Mouse (Mus musculus): ENCODE data around the gene Angptl4.

The Angptl4 gene

DNA sequence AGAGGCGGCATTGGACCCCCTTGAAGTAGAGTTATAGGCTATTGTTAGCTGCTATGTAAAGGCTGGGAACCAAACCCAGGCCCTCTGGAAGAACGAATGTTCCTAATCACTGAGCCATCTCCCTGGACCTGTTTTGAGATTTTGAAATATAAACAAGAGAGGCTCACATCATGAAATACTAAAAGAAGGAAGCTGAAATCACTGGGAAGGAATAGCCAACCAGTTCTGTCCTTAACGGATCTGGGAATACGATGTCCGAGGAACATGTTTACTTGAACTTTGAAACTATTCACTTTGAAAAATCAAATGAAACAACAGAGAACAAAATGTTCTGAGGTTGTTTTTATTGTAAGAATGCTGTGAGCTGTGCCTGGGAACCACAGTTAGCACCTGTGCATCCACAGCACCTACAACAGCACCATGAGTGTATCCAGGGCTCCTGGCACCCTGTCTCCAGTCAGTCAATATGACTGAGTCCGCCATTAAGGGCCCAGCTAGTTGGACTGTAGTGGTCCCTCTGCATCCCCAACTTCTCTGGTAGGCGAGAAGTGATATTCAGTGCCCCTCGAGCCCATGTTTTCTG is 7.0 kb downstream of the Angptl4 start:
- TF ChIP-seq NANOG (IDR thresholded peaks at IDR 0.05; ENCODE audit: borderline replicate concordance, low read length) (no peak), POU5F1 (IDR thresholded peaks at IDR 0.05; ENCODE audit: borderline replicate concordance, low read length) (no peak), CTCF (conservative IDR thresholded peaks at IDR 0.05; ENCODE audit: low read length) (no peak)
- H3K27me3 ChIP-seq (ENCODE audit: insufficient read depth, low read length) = no peaks in the 10 kb centered on the region
- no peaks in the 10 kb centered on the region for H3K9me3 ChIP-seq (ENCODE audit: low read length)
- peaks cover 55% of the 10 kb centered on the region for H3K36me3 ChIP-seq (ENCODE audit: insufficient read depth, low read length)
- H3K4me3 ChIP-seq (replicated peaks; ENCODE audit: low read length) = no peak overlapping the region
- H3K4me1 ChIP-seq (replicated peaks; ENCODE audit: low read depth, low read length) = peaks cover 16% of the 10 kb centered on the region

DNA sequence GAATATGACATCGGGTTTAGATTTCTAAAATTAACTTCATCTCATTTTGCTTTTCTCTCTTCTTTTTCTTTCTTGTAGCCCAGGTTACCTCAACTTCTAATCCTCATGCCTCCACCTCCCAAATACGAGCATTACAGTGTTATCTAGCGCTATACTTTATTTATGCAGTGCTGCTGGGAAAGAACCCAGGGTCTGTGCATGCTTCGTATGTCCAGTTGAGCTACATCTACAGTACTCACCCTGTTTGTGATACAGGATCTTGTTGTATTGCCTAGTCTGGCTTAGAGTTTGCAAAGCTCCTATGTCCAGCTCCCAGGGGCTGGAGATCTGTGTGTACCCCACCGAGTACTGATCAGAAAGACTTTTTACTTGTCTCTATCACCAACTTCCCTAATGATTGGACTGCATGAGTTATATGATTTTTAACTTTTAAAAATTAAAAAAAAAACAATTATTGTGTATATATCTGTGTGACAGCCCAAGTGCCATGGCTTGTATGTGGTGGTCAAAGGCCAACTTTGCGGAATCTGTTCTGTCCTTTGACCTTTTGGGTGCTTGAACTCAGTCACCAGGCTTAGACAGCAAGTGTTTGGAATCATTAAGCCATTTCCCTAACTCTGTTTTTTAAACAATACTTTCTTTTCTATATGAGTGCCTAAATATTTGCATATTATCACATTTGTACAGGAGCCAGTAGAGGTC is 7.6 kb downstream of the Angptl4 start:
- Histone ChIP-seq H3K36me3 (ENCODE audit: insufficient read depth, low read length) (peaks cover 49% of the 10 kb centered on the region), H3K27me3 (ENCODE audit: insufficient read depth, low read length) (no peaks in the 10 kb centered on the region), H3K4me3 (replicated peaks; ENCODE audit: low read length) (no peak overlapping the region), H3K9me3 (ENCODE audit: low read length) (no peaks in the 10 kb centered on the region), H3K4me1 (replicated peaks; ENCODE audit: low read depth, low read length) (peaks cover 9% of the 10 kb centered on the region)
- TF ChIP-seq POU5F1 (IDR thresholded peaks at IDR 0.05; ENCODE audit: borderline replicate concordance, low read length) = no peak
- TF ChIP-seq CTCF (conservative IDR thresholded peaks at IDR 0.05; ENCODE audit: low read length) = no peak
- TF ChIP-seq NANOG (IDR thresholded peaks at IDR 0.05; ENCODE audit: borderline replicate concordance, low read length) = no peak

DNA sequence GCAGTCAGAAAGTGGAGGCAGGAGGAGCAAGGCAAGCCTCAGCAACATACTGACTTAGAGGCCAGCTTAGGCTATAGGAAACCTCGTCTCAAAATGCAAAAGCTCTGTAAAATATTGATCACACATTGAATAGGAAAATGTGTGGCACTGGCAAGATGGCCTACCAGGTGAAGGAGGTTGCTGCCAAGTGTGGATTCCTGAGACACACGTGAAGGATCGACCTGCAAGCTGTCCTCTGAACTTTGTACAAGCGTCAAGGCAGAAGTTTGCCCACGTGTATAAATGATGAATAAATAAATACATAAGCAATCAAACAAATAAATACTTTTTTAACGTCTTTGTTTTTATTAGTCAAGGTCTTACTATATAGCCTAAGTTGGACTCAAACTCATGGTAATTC is 8.2 kb downstream of the Angptl4 start:
- Histone ChIP-seq H3K27me3 (ENCODE audit: insufficient read depth, low read length) (no peaks in the 10 kb centered on the region), H3K36me3 (ENCODE audit: insufficient read depth, low read length) (peaks cover 43% of the 10 kb centered on the region), H3K9me3 (ENCODE audit: low read length) (no peaks in the 10 kb centered on the region), H3K4me1 (replicated peaks; ENCODE audit: low read depth, low read length) (peaks cover 3% of the 10 kb centered on the region), H3K4me3 (replicated peaks; ENCODE audit: low read length) (no peak overlapping the region)
- TF ChIP-seq NANOG (IDR thresholded peaks at IDR 0.05; ENCODE audit: borderline replicate concordance, low read length) = no peak
- no peak for TF ChIP-seq CTCF (conservative IDR thresholded peaks at IDR 0.05; ENCODE audit: low read length)
- no peak for TF ChIP-seq POU5F1 (IDR thresholded peaks at IDR 0.05; ENCODE audit: borderline replicate concordance, low read length)

DNA sequence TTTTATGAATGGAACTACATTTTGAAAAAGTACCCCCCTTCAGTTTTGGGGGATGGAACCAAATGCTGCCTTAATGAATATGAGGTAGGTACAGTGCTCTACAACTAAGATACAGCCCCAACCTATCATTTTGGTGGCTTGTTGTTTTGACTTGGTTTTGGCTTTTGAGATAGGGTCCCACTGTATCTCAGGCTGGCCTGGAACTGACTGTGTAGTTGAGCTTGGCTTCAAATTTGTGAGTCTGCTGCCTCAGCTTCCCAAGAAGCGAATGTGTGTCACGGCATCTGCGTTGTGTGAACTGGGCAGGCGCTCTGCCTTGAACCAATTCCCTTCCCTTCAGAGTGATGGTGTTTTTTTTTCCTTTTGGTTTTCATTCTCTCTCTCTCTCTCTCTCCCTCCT is 10.0 kb downstream of the Angptl4 start:
- H3K9me3 ChIP-seq (ENCODE audit: low read length) = no peaks in the 10 kb centered on the region
- H3K4me1 ChIP-seq (replicated peaks; ENCODE audit: low read depth, low read length) = no peaks in the 10 kb centered on the region
- H3K4me3 ChIP-seq (replicated peaks; ENCODE audit: low read length) = no peak overlapping the region
- no peaks in the 10 kb centered on the region for H3K27me3 ChIP-seq (ENCODE audit: insufficient read depth, low read length)
- TF ChIP-seq POU5F1 (IDR thresholded peaks at IDR 0.05; ENCODE audit: borderline replicate concordance, low read length) (no peak), CTCF (conservative IDR thresholded peaks at IDR 0.05; ENCODE audit: low read length) (no peak), NANOG (IDR thresholded peaks at IDR 0.05; ENCODE audit: borderline replicate concordance, low read length) (no peak)
- H3K36me3 ChIP-seq (ENCODE audit: insufficient read depth, low read length) = peaks cover 25% of the 10 kb centered on the region

DNA sequence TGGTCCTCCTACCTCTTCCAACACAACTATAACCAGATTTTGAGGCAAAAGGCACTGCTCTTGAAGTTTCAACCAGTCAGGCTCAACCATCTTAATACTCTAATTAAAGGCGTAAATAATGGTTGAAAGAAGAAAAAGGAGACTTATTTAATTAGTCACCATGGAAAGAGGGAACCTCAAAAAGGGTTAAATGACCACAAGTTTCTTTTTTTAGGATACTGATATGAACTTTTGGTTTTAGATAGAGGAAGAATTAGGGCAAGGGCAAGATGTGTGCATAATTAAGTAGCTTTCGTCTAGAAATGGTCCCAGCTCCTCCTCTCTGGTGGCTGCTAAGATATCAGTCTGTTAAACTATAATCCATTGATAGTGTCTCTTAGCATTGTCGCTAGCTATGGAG is 15.2 kb downstream of the Angptl4 start:
- no peaks in the 10 kb centered on the region for H3K36me3 ChIP-seq (ENCODE audit: insufficient read depth, low read length)
- H3K27me3 ChIP-seq (ENCODE audit: insufficient read depth, low read length) = no peaks in the 10 kb centered on the region
- TF ChIP-seq NANOG (IDR thresholded peaks at IDR 0.05; ENCODE audit: borderline replicate concordance, low read length) = no peak
- H3K9me3 ChIP-seq (ENCODE audit: low read length) = peaks cover 9% of the 10 kb centered on the region; the same call in 1 of the 2 replicates
- peaks cover 5% of the 10 kb centered on the region for H3K4me1 ChIP-seq (replicated peaks; ENCODE audit: low read depth, low read length)
- no peak overlapping the region for H3K4me3 ChIP-seq (replicated peaks; ENCODE audit: low read length)

DNA sequence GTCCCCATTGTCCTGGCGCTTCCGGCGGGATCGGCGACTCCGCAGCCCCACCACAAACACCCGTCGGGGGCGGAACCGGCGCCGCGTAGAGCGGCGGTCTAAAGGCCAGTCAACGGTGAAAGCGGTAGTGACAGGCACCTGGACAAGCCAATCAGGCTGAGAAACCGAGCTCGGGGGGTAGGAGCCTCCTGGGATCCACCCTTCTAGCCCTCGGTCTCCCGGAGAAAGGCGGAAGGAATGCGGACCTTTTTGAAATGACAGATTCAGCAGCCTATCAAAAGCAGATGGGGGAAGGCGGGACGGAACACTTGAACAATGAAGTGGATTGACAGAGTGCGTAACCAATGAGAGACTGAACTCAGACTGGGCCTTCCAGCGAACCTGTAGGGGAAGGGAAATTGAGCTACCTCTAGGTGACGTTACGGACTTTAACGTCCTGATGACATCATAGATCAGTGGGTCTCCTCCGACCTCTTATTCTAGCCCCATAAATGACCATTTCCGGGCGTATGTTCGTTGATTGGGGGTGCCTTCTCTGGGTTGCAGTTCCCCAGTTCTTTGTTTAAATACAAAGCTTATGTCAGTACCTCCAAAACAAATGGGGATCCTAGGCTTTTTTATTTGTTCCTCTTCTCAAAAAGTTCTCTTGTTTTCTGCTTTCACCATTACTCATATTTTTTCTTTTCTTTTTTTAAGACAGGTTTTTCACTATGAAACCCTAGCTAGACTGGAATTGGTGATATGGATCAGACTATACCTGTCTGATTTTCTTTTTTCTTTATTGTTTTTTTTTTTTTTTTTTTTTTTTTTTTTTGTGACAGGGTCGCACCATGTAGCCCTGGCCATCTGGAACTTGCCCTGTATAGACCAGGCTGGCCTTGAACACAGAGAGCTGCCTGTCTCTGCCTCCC is 21.1 kb downstream of the Angptl4 start, which contains the start of gene Rab11b:
Gene Rab11b, minus strand, starts transcription at position 276 of the 911 bp plus-strand sequence.
- Histone ChIP-seq H3K27me3 (ENCODE audit: insufficient read depth, low read length) (no peaks in the 10 kb centered on the region), H3K4me3 (replicated peaks; ENCODE audit: low read length) (peak within 1 kb of the TSS; percentile 91), H3K36me3 (ENCODE audit: insufficient read depth, low read length) (peaks cover 36% of the 10 kb centered on the region), H3K4me1 (replicated peaks; ENCODE audit: low read depth, low read length) (peaks cover 51% of the 10 kb centered on the region), H3K9me3 (ENCODE audit: low read length) (peaks cover 9% of the 10 kb centered on the region; the same call in 1 of the 2 replicates)
- no peak for TF ChIP-seq POU5F1 (IDR thresholded peaks at IDR 0.05; ENCODE audit: borderline replicate concordance, low read length)
- no peak for TF ChIP-seq CTCF (conservative IDR thresholded peaks at IDR 0.05; ENCODE audit: low read length)
- no peak for TF ChIP-seq NANOG (IDR thresholded peaks at IDR 0.05; ENCODE audit: borderline replicate concordance, low read length)

DNA sequence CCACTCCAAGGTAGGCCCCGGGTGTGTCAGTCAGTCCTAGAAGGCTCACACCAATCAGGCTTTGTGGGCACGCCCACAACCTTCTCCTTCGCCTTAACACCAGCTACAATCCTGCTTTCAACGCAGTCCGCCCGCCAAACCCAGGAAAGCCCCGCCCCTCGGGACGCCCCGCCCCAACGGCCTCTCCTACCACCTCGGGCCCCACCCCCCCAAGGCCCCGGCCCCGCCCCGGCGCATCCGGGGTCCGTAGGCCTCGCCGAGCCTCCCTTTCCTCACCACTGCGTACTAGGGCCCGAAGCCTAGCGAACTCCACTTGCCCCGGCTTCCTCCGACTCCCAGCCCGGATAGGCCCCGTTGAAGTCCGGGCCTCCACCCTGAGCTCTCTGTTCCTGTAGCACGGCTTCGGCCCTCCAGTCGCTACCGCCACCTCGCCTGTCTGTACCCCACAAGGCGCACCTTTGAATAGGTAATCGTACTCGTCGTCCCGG is 21.8 kb downstream of the Angptl4 start:
- H3K4me1 ChIP-seq (replicated peaks; ENCODE audit: low read depth, low read length) = peaks cover 56% of the 10 kb centered on the region
- peaks cover 6% of the 10 kb centered on the region; the same call in 1 of the 2 replicates for H3K9me3 ChIP-seq (ENCODE audit: low read length)
- H3K27me3 ChIP-seq (ENCODE audit: insufficient read depth, low read length) = no peaks in the 10 kb centered on the region
- peaks cover 40% of the 10 kb centered on the region for H3K36me3 ChIP-seq (ENCODE audit: insufficient read depth, low read length)
- TF ChIP-seq CTCF (conservative IDR thresholded peaks at IDR 0.05; ENCODE audit: low read length) (no peak), NANOG (IDR thresholded peaks at IDR 0.05; ENCODE audit: borderline replicate concordance, low read length) (no peak), POU5F1 (IDR thresholded peaks at IDR 0.05; ENCODE audit: borderline replicate concordance, low read length) (no peak)
- H3K4me3 ChIP-seq (replicated peaks; ENCODE audit: low read length) = peak overlapping the region; percentile 91

DNA sequence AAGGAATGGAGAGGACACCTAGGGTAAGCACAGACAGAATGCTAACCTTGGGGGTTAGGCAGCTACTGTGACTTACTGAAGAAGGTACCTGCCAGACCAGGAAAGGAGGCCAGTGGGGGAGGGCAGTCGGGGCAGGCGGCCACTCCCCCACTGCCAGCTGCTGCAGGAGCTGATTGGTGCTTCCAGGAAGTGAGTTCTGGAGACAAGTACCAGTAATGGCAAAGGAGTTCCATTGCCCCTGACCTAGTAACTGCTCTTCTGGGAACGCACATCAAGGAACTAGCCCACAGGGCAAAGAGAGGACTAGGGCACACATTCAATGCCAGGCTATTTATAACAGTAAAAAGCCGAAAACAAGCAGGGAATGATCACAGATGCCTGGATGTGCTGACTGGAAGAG is 24.4 kb downstream of the Angptl4 start:
- Histone ChIP-seq H3K36me3 (ENCODE audit: insufficient read depth, low read length) (peaks cover 63% of the 10 kb centered on the region), H3K27me3 (ENCODE audit: insufficient read depth, low read length) (no peaks in the 10 kb centered on the region), H3K4me1 (replicated peaks; ENCODE audit: low read depth, low read length) (peaks cover 68% of the 10 kb centered on the region), H3K4me3 (replicated peaks; ENCODE audit: low read length) (0 out of 2 replicates have a peak overlapping the region, but pooled peaks have one; percentile 8), H3K9me3 (ENCODE audit: low read length) (no peaks in the 10 kb centered on the region)
- no peak for TF ChIP-seq NANOG (IDR thresholded peaks at IDR 0.05; ENCODE audit: borderline replicate concordance, low read length)
- no peak for TF ChIP-seq POU5F1 (IDR thresholded peaks at IDR 0.05; ENCODE audit: borderline replicate concordance, low read length)

Data from E14TG2a.4 (cell line).